Mouse (Mus musculus): ENCODE results near the gene Dock8. TPM values are rescaled to one million over a fixed set of nuclear protein-coding genes. Genes with fewer than 3 reads are reported as not detected.
A peak's percentile ranks its signal among the peaks of the same experiment; 100 is the strongest.

The Dock8 gene
- total RNA-seq (2021) = 1 to 10 TPM; 2.0 to 4.3 TPM
- long read RNA-seq, experiment 1 = 0 reads
- long read RNA-seq, experiment 2 = 0 reads

DNA sequence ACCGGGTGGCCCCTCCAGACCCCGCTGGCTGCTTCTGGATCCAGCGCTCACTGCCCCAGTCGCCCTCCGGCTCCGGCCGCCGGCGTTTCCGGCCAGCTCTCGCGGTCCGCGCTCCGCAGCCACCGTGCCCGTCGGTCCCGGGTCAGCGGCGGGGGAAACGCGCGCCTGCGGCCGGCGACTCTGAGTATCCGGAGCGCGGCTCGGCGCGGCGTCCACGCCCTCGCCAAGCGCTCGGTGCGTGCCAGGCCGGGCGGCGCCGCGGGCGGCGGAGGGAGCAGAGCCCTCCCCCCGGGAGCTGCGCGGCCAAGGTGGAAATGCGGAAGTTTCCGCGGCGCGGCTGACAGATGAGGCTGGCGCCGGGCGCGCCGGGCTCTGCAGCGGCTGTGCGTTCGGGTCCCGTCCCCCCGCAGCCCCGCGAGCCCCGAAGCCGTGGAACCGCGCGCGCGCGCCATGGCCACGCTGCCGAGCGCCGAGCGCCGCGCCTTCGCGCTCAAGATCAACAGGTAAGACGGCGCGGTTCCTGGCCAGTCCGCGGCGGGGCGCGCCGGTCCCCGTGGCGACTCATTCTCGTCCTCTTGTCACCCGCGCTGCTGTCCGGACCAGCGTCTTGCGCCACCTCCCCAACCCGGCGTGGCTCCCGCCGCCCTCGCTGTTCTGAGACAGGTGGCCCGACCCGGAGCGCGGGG, at the start of gene Dock8:
Dock8 (plus strand) TSS at position 334 of the 686 bp plus-strand sequence.
- DNase-seq (ENCODE audit: low spot score in 2 of 2) = peak; percentile 24

DNA sequence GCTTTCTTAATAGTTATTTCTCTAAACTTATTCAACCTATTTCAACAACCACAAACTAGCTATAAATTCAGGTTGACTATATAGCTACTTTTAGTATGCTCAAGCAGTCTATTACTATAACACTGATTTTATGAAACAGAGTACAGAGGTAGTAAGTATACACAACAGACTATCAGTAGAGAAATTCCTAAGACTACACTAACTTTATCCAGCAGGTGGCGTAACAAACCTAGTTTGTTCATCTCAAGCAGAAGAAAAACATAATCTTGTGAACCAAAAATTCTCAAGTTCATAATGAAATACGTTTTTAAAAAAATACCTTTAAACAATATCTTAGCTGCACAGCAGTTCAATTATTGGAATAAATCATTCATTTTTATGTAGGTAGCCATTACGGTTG, 40.8 kb upstream of the Dock8 start:
- peak in 1 of 2 experiments; percentile 62 for DNase-seq (ENCODE audit: low spot score in 2 of 2)

DNA sequence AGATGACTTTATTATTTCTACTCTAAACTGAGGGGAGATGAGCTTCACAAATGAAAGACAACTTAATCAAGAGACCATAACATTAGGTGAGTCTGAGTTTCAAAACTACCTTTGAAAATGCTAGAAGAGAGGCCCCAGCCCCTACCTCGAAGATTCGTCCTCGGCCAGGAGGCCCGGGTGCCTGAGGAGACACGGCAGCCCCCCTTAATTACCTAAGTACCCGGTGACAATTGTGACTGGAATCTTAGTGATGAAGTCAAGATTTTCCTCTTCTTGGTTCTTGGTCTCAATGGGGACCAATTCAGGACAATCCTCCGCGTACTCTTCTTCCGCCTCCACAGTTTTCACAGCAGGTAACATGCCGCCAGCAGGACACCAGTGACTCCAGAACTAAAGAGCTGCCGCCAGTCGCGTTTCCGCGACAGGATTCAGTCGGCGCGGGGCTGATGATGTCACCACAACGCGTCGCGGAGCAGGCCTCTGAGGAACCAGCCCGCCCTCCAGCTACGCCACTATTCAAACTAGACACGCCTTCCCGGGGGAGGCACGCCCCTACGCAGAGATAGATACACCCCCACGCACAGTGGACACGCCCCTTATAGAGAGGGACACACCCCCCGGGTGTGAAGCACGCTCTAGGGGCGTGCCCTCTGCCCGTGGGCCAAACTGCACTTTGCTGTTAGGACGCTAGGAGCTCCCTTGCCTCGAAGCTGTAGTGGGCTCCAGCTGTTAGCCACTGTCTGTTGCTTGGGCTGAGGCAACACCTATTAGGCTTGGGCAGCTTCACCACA, 38.0 kb upstream of the Dock8 start, which contains the start of gene Cbwd1:
Cbwd1 (minus strand) TSS at position 439 of the 791 bp plus-strand sequence.
- peak; percentile 92 to 96 for DNase-seq (ENCODE audit: low spot score in 2 of 2)

DNA sequence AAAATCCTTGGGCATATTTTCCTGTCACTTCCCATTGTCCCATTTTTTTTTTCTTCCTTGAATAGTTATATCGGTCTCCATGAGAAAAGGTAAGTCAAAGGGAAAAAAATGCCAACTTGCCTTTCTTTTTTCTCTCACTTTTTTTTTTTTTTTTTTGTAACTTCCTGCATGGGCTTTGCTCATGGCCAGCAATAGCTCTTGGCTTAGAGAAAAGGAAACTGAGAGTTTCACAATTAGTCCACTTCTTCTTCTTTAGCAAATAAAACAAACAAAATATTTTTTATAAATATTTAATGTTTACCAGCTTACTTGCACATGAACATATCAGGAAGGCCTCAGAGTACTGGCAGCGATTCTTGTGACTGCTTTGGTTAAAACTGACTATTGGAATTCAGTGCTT, 33.1 kb upstream of the Dock8 start:
- DNase-seq (ENCODE audit: low spot score in 2 of 2) = no peak

DNA sequence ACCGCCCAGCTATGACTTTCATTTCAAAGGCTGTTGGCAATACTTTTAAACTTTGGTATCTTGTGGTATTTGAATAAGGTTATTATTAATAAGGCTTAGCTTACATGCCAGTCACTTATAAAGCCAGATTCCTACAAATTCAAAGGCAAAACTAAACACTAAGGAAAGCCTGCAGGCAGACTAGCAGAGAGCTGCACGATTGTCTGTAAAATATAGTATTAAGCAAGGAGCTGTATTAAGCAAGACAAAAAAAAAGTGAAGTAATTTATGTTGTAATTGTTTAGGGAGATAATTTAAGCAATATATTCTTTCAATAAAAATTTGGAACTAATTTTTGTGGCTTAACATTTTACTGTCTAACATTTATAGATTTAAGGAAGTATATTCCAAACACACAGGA, 32.4 kb upstream of the Dock8 start:
- no peak for DNase-seq (ENCODE audit: low spot score in 2 of 2)

DNA sequence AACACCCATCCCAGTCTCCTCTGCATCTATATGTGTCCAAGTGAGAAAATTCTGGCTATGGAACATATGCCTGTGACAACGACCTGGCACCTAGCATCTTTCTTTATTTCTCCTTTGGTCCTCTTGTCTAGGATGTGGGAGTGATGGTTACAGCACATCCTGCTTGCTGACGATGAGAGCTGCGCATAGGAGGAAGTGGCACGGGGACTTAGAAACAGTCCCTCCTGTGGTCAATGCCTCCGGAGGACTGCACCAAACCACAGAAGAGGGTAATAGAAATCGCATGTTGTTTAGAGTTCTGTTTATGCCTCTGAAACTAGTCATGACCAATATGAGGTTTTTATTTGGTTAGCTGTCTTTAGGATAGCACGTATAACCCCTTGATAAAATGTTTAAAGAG, 28.0 kb upstream of the Dock8 start:
- no peak for DNase-seq (ENCODE audit: low spot score in 2 of 2)

DNA sequence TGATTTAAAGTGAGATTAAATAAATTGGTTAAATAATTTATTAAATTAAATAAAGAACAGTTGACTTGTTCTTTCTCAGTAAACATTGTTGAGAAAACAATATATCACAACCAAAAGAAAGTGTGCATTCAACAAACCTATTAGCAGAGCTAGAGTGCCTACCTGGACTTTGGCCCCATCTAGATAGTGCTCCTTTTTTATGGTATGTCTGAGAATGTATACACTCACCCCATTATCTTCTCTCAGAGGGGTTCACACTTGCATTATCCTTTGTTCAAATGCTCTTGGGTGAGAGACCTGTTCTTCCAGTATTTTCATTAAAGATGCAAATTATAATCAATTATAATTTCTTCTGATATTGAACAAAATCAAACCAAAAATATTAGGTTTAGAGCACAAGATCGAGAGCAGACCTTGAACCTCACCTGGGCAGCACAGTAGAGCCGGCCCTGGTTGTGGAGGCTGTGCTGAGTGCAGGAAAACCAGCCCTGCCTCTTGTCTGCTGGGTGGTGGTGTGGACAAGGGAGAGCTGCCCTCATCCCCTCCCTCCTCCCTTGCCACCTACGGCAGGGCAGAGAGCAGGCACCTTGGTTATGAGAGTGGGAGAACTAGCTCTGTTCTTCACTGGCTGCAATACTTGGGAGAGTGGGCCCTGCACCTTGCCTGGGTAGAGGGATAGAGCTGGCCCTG, 26.5 kb upstream of the Dock8 start:
- DNase-seq (ENCODE audit: low spot score in 2 of 2) = no peak

DNA sequence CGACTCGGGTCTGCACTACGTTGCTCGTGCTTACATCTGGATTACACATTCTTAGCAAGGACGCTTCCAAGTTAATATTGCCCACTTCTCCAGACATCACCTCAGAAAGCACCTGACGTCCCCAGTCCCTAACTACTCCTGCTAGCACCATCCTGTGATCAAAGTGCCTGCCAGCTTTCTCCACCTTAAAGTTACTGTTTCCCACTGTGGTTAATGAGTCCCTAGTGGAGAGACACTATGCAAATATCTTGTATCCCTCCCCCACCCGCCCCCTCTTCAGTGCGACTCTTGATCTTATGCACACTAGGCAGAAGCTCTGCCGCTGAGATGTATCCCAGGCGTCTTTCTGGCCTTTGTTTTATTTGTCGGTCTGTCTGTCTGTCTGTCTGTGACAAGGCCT, 21.3 kb upstream of the Dock8 start:
- no peak for DNase-seq (ENCODE audit: low spot score in 2 of 2)

DNA sequence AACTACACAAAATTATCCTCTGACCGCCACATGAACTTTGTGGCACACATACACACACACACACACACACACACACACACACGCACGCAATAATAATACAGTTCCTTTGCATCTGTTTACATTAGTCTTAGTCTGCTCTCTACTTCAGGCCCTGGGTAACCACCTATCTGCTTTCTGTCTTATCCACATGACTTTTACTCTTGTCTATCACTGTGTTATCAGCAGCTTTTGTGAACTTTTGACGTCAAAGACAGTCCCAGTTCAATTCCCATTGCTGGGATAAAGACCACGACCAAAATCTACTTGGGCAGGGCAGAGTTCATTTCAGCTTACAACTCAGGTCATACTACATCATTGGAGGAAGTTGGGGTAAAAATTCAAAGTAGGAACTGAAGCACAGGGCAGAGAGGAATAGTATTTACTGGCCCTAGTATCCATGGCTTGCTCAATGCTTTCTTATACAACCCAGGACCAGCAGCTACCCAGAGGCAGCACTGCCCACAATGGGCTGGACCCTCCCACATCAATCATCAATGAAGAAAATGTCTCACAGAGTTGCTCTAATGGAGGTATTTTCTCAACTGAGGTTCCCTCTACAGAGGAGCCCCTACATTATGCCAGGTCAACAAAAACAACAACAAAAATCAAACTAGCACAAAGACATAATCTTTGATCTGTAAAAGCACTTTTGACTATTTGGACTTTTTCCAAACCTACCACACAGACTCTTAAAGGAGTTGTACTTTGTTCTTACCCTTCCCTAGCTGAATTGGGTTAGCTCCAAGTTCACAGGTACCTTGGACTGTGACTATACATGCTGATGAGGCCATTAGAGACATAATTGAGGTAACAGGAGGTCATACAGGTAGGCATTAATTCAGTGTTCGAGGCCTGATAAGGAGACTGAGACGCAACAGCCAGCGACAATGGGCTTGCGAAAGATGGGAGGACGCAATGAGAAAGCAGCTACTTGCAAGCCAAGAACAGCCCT, 20.2 kb upstream of the Dock8 start:
- DNase-seq (ENCODE audit: low spot score in 2 of 2) = no peak

DNA sequence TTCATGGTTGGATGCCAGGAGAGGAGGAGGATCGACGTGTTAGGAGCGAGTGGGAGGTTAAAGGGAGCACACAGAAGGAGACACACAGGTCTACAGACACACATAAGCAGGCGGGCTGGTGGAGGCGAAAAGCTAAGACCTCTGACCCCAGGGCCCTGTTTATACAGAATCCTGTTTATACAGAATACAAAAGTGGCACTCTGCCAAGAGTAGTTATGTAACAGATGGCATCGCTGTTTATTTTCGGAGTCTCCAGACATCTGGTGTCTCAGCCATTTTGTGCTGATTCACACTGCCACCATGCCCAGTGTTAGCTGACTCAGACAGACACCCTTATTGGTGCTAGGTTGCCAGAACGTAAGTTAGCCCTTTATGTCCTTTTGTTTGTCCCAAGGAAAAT, 18.0 kb upstream of the Dock8 start:
- peak; percentile 42 to 59 for DNase-seq (ENCODE audit: low spot score in 2 of 2)

DNA sequence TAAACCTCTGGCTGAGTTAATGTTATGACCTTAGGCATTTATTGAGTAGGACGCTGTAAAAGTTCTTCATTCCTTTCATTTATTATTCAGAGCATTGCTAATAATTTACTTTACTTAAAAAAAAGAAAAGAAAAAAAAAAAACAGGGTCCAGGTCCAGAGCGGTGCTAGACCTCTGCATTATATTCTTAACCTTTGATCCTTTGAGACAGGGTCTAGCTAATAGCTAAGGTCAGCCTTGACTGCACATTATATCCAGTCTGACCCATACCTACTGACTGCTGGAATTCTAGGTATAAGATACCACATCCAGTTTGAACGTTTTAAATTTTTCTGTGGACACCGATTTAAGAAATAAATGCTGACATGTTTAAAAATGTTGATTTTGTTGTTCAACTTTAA, 16.3 kb upstream of the Dock8 start:
- no peak for DNase-seq (ENCODE audit: low spot score in 2 of 2)

DNA sequence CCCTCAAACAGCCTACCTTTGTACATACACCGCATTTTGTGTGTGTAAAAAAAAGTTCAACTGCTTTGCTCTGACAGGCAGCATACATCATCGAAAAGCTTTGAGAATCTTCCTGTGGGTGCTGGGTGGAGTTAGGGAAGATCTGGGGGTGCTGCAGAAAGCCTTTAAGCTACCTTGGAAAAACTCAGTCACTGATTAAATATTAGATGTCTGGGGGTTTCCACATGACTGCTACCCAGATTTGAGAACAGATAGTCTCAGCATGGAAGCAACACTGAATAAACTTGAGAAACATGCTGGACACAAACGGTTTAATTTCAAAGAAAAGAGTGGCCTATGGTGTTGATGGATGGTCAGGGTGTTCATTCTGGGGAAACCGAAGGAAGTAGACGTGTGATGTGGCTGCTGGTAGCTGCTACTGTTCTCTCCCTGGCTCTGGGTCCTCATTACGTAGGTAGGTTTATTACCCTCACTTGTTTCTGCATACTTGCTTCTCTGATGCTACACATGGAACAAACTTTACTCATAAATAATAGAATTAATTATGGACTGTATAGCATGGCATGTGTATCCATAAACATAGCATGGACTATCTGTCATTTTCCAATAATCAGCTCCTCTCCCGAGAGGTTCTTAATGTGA, 15.4 kb upstream of the Dock8 start:
- DNase-seq (ENCODE audit: low spot score in 2 of 2) = no peak

DNA sequence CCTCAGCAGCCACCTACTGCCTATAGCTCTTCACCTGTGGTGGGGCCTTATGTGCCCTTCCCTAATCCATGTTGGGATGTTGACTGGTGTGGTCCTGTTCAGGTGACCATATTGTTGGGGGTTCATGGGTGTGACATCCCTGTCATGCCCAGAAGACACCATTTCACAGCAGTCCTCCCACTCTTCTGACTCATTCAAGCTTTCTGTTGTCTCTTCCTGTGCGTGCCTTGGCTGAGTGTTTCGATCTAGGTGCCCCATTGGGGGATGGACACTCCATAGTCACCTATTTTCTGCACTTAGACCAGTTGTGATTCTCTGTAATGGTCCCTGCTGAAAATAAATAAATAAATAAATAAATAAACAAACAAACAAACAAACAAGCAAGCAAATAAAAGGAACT, 14.3 kb upstream of the Dock8 start:
- DNase-seq (ENCODE audit: low spot score in 2 of 2) = no peak

DNA sequence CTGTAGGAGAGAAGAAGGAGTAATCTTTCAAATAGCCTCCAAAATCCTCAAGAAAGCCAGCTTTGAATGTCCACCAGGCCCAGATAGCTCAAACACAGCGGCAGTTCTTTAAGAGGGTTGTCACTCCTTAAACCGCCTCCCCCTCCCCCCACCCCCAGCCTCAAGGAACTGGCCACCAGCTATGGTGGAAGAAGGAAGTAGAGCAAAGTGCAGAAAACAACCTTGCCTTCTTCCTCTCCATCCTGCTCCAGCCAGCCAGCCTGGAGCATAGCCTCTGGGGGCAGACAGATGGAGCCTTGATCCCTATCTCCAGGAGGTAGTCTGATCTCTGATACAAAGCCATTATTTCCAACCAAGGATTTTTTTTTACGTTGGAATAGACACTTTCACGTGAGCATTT, 12.0 kb upstream of the Dock8 start:
- no peak for DNase-seq (ENCODE audit: low spot score in 2 of 2)

DNA sequence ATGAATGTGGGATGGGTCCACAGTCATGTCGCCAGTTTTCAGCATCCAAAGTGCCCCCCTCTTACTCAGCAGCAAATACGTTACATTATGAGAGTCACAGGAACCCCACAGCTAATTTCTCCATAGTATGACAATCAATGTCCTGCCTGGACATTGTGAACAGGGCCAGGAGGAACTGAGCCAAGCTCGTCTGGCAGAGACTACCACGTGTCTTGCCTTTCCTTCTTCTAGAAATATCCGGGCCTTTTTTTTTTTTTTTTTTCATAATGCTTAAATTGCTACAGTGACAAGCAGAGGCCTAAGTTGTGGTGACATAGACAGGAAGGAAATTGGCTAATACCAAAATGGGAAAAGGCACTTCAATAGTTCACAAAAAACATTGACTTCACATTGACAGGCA, 10.5 kb upstream of the Dock8 start:
- DNase-seq (ENCODE audit: low spot score in 2 of 2) = no peak

DNA sequence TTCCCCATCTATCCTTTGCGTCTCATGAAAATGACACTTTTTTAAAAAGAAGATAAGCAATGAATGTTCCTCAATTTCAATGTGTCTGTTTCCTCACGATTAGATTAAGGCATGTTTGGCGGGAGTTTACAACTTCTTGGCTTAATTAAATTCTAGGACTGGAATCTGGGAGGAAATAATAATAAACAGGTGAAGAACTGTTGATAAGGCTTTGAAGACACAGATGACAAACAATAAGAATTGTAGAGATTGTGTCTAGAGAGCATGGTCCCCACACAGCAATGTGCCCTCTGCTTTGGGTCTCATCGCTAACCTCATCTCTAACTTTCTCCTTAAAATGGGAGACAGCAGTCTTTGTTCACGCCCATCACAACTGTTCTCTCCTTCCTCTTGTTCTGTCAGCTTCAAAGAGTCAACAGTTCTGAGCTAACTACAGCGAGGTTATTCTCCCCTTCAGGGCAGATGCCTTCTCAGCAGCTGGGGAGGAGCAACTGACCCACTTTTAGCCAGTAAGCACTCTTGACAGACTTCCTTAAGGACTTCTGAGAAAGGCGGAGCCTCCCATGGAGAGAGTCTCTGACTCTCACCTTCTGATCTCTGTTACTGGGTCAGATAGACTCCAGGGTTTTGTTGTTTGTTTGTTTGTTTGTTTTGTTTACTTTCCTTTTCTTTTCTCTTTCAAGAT, 9.1 kb upstream of the Dock8 start:
- no peak for DNase-seq (ENCODE audit: low spot score in 2 of 2)

DNA sequence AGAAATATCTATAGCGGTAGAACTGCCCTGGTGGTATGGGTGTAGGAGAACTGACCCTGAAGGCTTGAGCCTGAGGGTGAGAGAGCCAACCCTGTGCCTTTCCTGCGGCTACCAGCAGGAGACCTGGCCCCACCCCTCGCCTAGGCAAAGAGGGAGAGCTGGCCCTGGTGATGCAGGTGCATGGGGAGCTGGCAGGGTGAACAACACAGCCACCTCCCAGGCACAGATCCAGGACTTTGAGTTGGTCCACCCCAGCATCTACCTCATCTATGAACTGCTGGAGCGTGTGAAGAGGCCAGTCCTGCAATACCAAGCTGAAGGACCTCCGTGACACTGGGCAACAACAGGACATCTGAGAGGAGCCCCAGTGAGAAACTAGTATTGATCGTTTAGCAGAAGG, 5.8 kb upstream of the Dock8 start:
- no peak for DNase-seq (ENCODE audit: low spot score in 2 of 2)

DNA sequence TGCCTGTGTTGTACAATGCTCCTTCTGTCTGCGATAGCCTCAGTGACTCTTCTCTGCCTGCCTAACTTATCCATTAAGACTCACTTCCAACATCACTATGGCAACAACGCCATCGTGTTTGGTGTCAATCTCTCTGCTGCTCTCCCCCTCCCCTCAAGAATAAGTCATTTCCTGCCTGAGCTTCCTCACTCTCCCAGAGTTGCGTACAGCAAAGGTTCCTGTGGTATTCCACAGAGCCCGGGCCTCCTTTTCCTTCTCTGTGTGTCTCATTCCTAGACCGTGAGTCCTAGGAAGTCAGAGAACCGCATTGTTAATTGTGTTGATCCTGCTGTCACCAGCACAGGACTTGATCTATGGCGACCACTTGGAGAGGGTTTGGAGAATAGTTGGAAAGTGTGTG, 4.4 kb upstream of the Dock8 start:
- no peak for DNase-seq (ENCODE audit: low spot score in 2 of 2)

DNA sequence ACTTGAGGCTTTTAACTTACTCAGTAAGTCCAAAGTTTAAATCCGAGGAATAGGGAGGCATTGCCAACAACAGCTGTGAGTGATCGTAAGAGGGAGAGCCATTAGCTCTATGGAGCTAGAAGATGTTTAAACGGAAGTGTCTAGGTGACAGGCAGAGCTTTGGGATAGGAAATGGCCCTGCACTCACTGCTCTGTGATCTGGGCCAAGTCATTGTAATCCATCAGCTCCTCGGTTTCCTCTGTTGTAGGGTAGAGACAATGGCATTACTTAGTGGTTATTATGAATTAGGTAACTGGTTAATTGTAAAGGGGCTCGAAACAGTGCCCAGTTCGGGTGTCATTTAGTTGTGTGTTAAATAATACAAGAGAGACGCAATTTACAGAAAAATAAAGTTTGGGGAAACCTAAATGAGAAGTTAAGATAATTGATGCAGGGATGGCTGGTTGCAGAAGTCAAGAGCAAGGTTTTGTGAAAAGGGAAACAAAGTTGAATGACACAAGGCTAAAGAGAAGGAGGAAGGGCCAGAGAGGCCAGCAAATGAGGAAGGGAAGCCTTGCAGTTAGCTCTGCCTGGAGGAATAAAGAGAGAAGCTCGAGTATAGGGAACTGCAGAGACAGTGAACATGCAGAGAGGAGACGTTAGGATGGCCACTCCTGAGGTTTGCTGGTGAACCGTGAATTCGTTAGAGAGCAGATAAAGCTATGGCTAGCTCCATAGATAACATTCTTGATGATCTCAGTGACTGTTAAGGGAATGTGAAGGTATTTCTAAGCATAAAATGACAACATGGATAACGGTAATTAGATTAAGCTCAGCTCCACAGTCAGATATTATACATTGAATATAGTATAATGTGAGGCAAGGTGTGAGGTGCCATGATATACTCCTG, 2.3 kb upstream of the Dock8 start:
- no peak for DNase-seq (ENCODE audit: low spot score in 2 of 2)

All from layer of hippocampus, postnatal 14 days (tissue).